Mouse (Mus musculus): ENCODE measurements around the gene Fgb.

Fgb gene

GRCm38 (mm10) chr3:83049680-83050079, at the start of gene Fgb:
Gene Fgb, minus strand, starts transcription at chr3:83049863.
- in situ Hi-C loops (cut with MboI; ENCODE audit: unreplicated experiment in 2 of 2): loop anchor here (5.0 to 10.0 kb wide), 3 partner anchors 47 to 695 kb away; partner anchors contain the start of gene Map9 (in 2 of the 2)

DNA sequence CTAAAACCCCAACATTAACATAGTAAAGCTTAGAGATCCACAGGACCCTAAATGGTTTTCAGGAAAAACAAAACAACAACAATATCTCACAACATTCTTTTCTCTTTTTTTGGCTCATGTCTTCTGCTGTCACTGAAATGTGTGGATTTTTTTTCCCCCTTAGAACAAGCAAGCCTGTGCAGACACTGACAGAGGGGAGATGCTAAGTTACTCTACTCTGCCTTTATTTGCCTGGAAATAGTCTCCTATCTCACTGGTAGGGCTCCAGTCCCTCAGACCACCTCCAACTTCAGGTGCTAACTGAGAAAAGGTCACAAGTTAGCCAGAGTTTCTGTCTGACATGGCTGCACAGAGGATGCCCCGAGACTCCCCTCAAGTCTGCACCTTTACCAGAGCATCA, 49.5 kb upstream of the Fgb start:
- in situ Hi-C loops (cut with MboI; ENCODE audit: unreplicated experiment in 2 of 2): no loop called here

DNA sequence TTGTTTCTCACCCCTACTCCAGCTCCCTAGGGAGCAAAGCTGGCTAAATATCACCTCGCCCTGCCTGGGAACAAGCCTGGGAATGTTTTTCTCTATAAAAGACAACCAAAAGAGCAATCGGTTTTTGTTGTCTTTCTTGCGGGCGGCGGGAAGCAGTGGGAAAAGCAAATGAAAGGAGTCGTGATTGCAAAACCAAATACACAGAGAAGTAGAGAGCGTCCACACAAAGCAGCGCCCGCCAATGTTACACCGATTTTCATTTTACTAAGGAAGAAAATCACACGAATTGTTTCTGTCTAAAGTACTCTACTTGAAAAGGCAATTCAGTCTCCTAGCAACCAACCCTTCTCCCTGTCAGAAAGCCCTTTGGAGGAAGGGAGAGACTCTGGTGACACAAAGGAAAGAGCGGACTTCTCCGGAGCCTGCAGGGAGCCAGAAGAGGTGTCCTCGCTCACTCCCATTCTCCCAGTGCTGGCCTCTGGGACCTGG, 48.9 kb upstream of the Fgb start:
- in situ Hi-C loops (cut with MboI; ENCODE audit: unreplicated experiment in 2 of 2): no loop called here

DNA sequence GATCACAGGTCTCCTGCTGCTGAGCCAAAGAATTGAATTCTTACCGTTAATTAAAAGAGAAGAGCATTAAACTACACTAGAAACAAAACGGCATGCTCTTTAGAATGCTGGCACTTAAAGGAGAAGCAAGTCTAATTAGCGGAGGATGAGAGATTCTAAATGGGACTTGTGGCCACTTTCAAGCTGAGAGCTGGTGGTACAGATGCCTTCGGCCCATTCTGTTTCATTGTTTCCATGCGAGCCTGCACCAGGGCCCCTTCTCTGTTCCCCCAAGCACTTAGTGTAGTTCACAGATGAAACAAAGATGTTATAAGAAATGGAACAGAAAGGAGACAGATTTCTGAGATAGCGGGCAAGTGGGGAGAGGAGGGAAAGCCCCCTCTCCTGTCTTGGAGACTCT, 47.9 kb upstream of the Fgb start:
- in situ Hi-C loops (cut with MboI; ENCODE audit: unreplicated experiment in 2 of 2): no loop called here

GRCm38 (mm10) chr3:83080567-83081055, 30.9 kb upstream of the Fgb start:
- in situ Hi-C loops (cut with MboI; ENCODE audit: unreplicated experiment in 2 of 2): loop anchor here (5.0 kb wide), 1 partner anchor 78 kb away; no protein-coding TSS in a partner anchor

DNA sequence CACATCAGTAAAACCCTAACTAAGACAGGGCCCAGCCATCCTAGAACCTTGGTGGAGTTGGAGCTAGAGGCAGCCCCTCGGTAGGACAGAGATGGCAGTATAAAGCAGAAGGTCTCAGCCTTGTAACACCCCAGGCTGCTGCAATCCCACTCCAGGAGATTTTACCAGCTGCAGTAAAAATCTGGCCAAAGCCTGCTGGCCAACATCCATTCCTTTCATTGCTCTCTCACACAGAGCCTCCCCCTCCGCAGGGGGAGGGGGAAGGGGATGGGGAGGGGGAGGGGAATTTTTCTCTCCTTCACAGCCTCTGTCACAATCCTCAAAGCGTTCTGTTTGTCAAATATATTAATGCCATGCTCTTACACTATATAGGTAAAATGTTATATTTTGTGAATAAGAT, 26.9 kb upstream of the Fgb start:
- in situ Hi-C loops (cut with MboI; ENCODE audit: unreplicated experiment in 2 of 2): no loop called here

GRCm38 (mm10) chr3:83070231-83070630, 20.6 kb upstream of the Fgb start:
- in situ Hi-C loops (cut with MboI; ENCODE audit: unreplicated experiment in 2 of 2): no loop called here

GRCm38 (mm10) chr3:83068869-83069268, 19.2 kb upstream of the Fgb start:
- in situ Hi-C loops (cut with MboI; ENCODE audit: unreplicated experiment in 2 of 2): no loop called here

DNA sequence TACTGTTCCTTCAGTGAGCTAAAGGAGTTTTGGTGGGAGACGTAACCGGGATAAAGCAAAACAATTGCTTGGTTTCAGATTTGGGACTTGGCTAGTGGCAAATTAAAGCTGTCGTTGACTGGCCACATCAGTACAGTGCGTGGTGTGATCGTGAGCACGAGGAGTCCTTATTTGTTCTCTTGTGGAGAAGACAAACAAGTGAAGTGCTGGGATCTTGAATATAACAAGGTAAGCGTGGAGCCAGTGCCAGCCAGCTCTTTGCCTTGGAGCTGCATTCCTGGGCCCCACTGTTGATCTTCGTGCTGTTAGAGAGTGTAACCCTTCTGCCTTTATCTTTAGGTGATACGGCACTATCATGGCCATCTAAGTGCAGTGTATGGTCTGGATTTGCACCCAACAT, 18.3 kb upstream of the Fgb start:
- in situ Hi-C loops (cut with MboI; ENCODE audit: unreplicated experiment in 2 of 2): no loop called here

DNA sequence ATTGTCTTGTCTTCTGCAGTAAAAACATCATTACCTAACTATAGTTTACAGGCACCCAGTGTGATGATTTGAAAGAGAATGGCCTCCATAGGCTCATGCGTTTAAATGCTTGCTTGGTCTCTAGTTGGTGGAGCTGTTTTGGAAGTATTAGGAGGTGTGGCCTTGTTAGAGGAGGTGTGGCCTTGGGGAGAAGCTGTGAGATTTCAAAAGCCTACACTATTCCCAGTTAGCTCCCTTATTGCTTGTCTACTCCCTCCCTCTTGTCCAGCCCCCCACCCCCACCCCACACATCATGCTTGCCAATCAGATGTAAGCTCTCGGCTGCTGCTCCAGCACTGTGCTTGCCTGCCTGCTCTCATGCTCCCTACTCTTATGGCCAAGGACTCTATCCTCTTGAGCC, 7.4 kb upstream of the Fgb start:
- in situ Hi-C loops (cut with MboI; ENCODE audit: unreplicated experiment in 2 of 2): loop anchor here in 1 of 2 experiments (10.0 kb wide), 1 partner anchor 702 kb away; the partner anchor contains the start of gene Map9

DNA sequence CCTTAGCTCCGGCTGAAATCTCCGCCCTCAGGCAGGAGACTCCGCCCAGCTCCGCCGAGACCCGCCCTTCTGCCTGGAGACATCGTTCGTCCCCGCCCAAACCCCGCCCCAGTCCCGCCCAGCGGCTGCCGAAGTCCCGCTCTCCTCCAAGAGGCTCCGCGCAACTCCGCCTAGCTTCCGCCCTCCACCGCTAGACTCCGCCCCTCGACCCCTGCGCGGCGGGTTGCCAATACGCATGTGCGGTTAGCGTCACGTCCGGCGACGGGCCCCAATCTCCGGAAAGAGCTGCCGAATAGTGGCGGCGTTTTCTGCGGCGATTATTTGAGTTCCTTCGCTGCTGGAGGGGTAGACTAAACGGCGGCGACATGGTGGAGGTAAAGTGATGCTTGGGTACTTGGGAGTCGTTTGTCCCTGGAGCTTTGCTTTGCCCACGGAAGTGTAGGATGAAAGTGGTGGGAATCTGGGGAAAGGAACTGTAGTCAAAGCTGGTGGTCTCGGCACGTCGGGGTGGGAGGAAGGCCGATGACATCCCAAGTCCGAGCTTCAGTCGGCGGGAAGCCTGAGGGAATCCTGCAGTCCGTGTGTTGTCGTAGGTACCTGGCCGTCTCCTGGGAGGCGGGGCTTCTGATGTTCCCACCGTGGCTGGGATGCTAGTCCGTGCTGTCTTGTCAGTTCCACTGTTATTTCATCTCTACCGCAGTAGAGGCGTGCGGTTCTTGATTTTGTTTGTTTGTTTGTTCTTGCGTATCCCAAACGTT, 5.8 kb upstream of the Fgb start, which contains the start of gene Plrg1:
Plrg1 (plus strand) TSS at position 242 of the 758 bp plus-strand sequence.
- in situ Hi-C loops (cut with MboI; ENCODE audit: unreplicated experiment in 2 of 2): loop anchor here in 1 of 2 experiments (10.0 kb wide), 1 partner anchor 701 kb away; the partner anchor contains the start of gene Map9

- in situ Hi-C loops (cut with MboI; ENCODE audit: unreplicated experiment in 2 of 2): loop anchor here (5.0 to 10.0 kb wide), 3 partner anchors 52 to 700 kb away; partner anchors contain the start of gene Map9 (in 2 of the 2)
Observed at GRCm38 (mm10) chr3:83054759-83055158, 5.1 kb upstream of the Fgb start.

- in situ Hi-C loops (cut with MboI; ENCODE audit: unreplicated experiment in 2 of 2): loop anchor here (5.0 to 10.0 kb wide), 3 partner anchors 51 to 699 kb away; partner anchors contain the start of gene Map9 (in 2 of the 2)
Observed at GRCm38 (mm10) chr3:83053758-83054157, 4.1 kb upstream of the Fgb start.

- in situ Hi-C loops (cut with MboI; ENCODE audit: unreplicated experiment in 2 of 2): loop anchor here (5.0 to 10.0 kb wide), 3 partner anchors 51 to 698 kb away; partner anchors contain the start of gene Map9 (in 2 of the 2)
Observed at GRCm38 (mm10) chr3:83053126-83053525, 3.5 kb upstream of the Fgb start.

GRCm38 (mm10) chr3:83052102-83052501, 2.4 kb upstream of the Fgb start:
- in situ Hi-C loops (cut with MboI; ENCODE audit: unreplicated experiment in 2 of 2): loop anchor here (5.0 to 10.0 kb wide), 3 partner anchors 50 to 697 kb away; partner anchors contain the start of gene Map9 (in 2 of the 2)

DNA sequence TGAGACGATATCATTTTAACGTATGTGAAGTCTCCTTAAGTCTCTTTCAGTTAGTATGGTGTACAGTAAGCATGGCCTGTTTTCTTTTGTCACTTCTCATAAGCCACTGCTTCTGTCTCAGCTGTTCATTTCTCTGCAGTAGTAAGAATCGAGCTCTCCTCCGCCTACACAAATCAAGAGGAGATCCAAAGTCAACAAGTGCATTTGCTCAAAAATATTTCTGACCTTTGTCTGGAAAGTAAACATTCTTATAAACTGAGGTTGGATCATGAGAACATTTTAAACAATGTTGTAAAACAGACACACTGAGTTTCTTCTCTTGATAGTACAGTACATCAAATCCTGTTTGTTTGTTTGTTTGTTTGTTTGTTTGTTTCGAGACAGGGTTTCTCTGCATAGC, 998 bp upstream of the Fgb start:
- in situ Hi-C loops (cut with MboI; ENCODE audit: unreplicated experiment in 2 of 2): loop anchor here (5.0 to 10.0 kb wide), 3 partner anchors 48 to 696 kb away; partner anchors contain the start of gene Map9 (in 2 of the 2)

- in situ Hi-C loops (cut with MboI; ENCODE audit: unreplicated experiment in 2 of 2): no loop called here
Observed at GRCm38 (mm10) chr3:83046649-83047048, 3.0 kb downstream of the Fgb start.

DNA sequence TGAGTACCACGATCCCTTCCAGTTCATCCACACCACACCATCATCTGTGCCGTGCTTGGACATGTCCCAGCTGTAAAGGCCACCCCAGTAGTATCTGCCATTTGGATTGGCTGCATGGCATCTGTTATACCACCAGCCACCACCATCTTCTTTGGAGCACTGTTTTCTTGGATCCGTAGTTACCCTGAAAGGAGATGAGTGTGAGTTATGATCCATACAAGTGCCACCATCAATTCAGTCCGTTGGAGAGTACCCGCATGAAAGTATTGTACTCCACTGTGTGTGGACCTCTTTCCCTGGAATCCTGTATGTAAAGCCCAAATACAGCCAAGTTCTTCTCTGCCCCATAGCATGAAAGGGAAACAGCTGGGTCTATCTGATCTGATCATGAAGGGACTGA, 7.2 kb downstream of the Fgb start:
- in situ Hi-C loops (cut with MboI; ENCODE audit: unreplicated experiment in 2 of 2): no loop called here

DNA sequence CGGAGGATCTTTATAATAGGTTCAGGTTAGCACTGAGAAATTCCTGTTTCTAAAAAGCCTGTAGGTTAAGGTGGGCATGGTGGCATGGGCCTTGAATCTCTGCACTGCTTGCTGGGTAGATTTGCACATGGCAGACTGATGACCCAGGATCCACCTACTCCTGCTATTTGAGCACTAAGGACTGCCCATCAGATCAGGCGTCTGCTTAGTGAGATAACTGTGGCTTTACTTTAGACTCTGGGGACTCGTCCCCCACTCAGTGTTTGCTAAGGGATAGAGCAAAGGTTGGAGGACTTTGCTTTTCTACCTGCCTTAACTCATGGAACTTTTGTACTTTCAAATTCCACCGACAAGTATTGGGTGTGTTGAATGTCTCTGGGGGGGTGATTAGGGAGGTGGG, 10.0 kb downstream of the Fgb start:
- in situ Hi-C loops (cut with MboI; ENCODE audit: unreplicated experiment in 2 of 2): no loop called here

GRCm38 (mm10) chr3:83038865-83039264, 10.8 kb downstream of the Fgb start:
- in situ Hi-C loops (cut with MboI; ENCODE audit: unreplicated experiment in 2 of 2): no loop called here

- in situ Hi-C loops (cut with MboI; ENCODE audit: unreplicated experiment in 2 of 2): no loop called here
Observed at GRCm38 (mm10) chr3:83033801-83034200, 15.9 kb downstream of the Fgb start.
